Mouse (Mus musculus) left cerebral cortex, adult 8-10 months (tissue): ENCODE results near the gene Ptprh. TPM values are rescaled to one million over a fixed set of nuclear protein-coding genes. Genes with fewer than 3 reads are reported as not detected.

Experiments used
- DNase-seq, 2 experiments: peaks; one replicate each; pipeline ENCODE4 v3.0.0; 2022; ENCODE audit warnings: low spot score in 2 of 2
- microRNA-seq, 2 experiments: library from miRNA; unstranded; fragments of <30 nt; microRNA quantifications; one replicate each; pipeline ENCODE4 v1.2.0; 2022
- total RNA-seq, 4 experiments: library from RNA; stranded (reverse); gene quantifications; 2 replicates each; pipeline ENCODE4 v1.2.4; 2022

Gene Ptprh
- total RNA-seq, 4 experiments from 2014 or later: 0.79 to 1.7 (median 1.3) TPM

DNA sequence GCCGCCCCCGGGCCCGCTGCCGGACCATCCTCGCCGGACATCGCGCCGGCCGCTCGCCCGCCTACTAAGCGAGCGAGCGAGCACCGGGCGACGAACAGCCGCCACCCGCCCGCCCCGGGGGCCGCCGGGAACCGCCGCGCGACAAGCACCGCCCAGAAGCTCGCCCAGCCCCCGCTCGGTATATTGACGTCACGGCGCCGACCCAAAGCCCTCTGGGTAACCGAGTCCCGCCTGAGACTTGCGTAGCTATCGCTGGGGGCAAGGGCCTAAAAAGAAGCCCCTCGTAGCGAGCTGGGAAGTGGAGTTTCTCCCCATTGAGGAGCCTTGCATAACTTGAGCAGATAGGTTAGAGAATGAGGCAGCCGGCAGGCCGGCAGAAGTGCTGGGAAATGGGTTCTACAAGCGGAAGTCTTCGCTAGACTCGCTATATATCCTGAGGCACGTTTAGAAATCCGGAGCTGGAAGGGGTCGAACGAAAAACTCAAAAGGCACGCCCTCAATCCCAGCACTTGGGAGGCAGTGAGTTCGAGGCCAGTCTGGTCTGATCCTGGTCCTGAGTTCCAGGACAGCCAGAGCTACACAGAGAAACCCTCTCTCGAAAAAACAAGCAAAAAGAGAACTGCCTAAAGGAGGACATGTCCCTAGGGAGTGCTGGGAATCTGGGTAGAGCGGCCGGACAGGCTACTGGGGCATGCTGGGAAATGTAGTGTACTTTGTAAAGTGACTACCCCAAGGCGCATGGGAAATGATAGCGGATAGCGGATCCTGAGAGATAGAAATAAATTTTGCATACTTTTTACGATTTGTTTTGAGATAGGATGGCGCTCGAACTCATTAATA lies 102.1 kb downstream of the Ptprh start, which contains the start of gene Ppp1r12c:
Gene Ppp1r12c, minus strand, starts transcription at position 123 of the 840 bp plus-strand sequence.
- DNase-seq: peak; percentile 91 to 93

DNA sequence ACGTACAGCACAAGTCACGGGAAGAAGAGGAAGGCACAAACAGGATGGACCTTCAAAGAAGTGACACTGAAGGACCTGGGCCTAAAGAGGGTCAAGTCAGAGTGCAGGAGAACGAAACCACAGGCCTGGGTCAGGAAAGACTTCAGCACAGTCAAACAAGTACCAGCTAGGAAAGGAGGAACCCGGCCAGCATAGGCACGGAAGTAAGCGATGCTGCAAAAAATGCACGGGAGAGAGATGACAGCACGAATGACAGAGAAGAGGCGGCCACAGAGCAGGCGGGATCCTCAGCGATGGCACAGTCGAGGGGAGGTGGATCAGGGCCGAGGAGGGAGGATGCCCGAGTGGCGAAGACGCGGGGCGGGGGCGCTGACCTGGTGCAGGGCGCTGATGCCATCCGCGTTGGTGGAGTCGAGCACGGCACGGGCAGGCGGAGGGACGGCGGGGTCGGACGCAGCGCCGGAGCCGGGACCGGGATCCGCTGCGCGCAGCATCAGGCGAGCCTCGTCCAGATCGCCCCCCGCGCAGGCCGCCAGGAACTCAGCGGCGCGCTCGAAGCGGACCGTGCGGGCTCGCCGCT lies 102.9 kb downstream of the Ptprh start:
- DNase-seq: peak; percentile 25 to 42

- no peak for DNase-seq
Observed at GRCm38 (mm10) chr7:4499034-4499433, 104.8 kb downstream of the Ptprh start.

Small RNA genes lying within 50 kb of the gene (microRNA-seq; reads per million reads assigned to microRNA genes)
- 0 reads per million in 2 experiments for gene Gm23577

Other genes with a start within 250 kb of the Ptprh start
- gene Gp6, start 206.3 kb downstream of the Ptprh start, total RNA-seq: not detected
- 10 to 100 TPM; 27.5 to 29.5 (median 27.8) TPM for gene Rdh13, start 158.4 kb downstream of the Ptprh start, total RNA-seq
- gene Eps8l1, start 143.4 kb downstream of the Ptprh start, total RNA-seq: 1 to 10 TPM; 1.5 to 3.6 (median 2.9) TPM
- gene Ppp1r12c, start 102.4 kb downstream of the Ptprh start, total RNA-seq: 100 to 1,000 TPM; 142 to 158 (median 151) TPM
- gene Tnnt1, start 87.7 kb downstream of the Ptprh start, total RNA-seq: 10 to 100 TPM in 1 of 4 experiments, 1 to 10 TPM in 3; 7.5 to 10.9 (median 8.2) TPM
- gene Tnni3, start 79.8 kb downstream of the Ptprh start, total RNA-seq: 1 to 10 TPM; 1.9 to 4.5 (median 4.1) TPM
- under 1 TPM; 0.22 to 0.79 (median 0.30) TPM for gene Dnaaf3, start 71.6 kb downstream of the Ptprh start, total RNA-seq
- gene Syt5, start 56.5 kb downstream of the Ptprh start, total RNA-seq: 100 to 1,000 TPM; 251 to 286 (median 266) TPM
- 10 to 100 TPM in 3 of 4 experiments, 1 to 10 TPM in 1; 9.1 to 12.5 (median 12.2) TPM for gene Tmem86b, start 27.4 kb upstream of the Ptprh start, total RNA-seq
- gene Ppp6r1, start 55.0 kb upstream of the Ptprh start, total RNA-seq: 100 to 1,000 TPM; 118 to 128 (median 127) TPM
- gene Hspbp1, start 81.0 kb upstream of the Ptprh start, total RNA-seq: 10 to 100 TPM; 83.7 to 95.5 (median 89.4) TPM
- gene Brsk1, start 86.6 kb upstream of the Ptprh start, total RNA-seq: 100 to 1,000 TPM; 377 to 435 (median 401) TPM
- under 1 TPM in 2 of 4 experiments, not detected in 2; 0.16 to 0.21 TPM for gene Tmem150b, start 121.2 kb upstream of the Ptprh start, total RNA-seq
- gene Kmt5c, start 136.1 kb upstream of the Ptprh start, total RNA-seq: 10 to 100 TPM; 22.0 to 31.3 (median 25.3) TPM
- 1 to 10 TPM; 5.1 to 8.7 (median 6.8) TPM for gene Cox6b2, start 149.1 kb upstream of the Ptprh start, total RNA-seq
- not detected for gene Fam71e2, start 167.3 kb upstream of the Ptprh start, total RNA-seq
- gene Il11, start 178.8 kb upstream of the Ptprh start, total RNA-seq: under 1 TPM; 0.26 to 0.70 (median 0.39) TPM
- gene Tmem190, start 178.9 kb upstream of the Ptprh start, total RNA-seq: not detected
- gene Tmem238, start 185.6 kb upstream of the Ptprh start, total RNA-seq: 1 to 10 TPM; 3.0 to 4.2 (median 3.1) TPM
- gene Rpl28, start 188.8 kb upstream of the Ptprh start, total RNA-seq: 100 to 1,000 TPM; 329 to 537 (median 413) TPM
- gene Ube2s, start 208.5 kb upstream of the Ptprh start, total RNA-seq: 100 to 1,000 TPM; 103 to 130 (median 112) TPM
- 100 to 1,000 TPM; 105 to 117 (median 110) TPM for gene Shisa7, start 240.7 kb upstream of the Ptprh start, total RNA-seq